Mouse (Mus musculus) urinary bladder, adult 2 months (tissue): ENCODE measurements around the gene Nkx2-3. TPM values are rescaled to one million over a fixed set of nuclear protein-coding genes. Genes with fewer than 3 reads are reported as not detected.

Source experiments
- polyA plus RNA-seq: library from polyadenylated mRNA; depleted of rRNA; stranded (reverse); fragments of >200 nt; gene quantifications from 2 replicates; pipeline ENCODE4 v1.2.3, GENCODE M21; 2012; rRNA removed

Gene Nkx2-3
- polyA plus RNA-seq, 1 experiment, result not detected

Other genes with a start within 250 kb of the Nkx2-3 start
- gene Hpse2, start 224.0 kb upstream of the Nkx2-3 start, polyA plus RNA-seq, result 9.4 and 13.0 TPM in 2 replicates
- gene Cnnm1, start 171.9 kb upstream of the Nkx2-3 start, polyA plus RNA-seq, result 2.6 and 2.8 TPM in 2 replicates
- 50.6 and 52.3 TPM in 2 replicates for gene Got1, start 87.7 kb upstream of the Nkx2-3 start, polyA plus RNA-seq
- 53.4 and 55.9 TPM in 2 replicates for gene Slc25a28, start 62.6 kb downstream of the Nkx2-3 start, polyA plus RNA-seq
- 5.5 and 5.6 TPM in 2 replicates for gene Entpd7, start 77.3 kb downstream of the Nkx2-3 start, polyA plus RNA-seq
- gene Cutc, start 140.7 kb downstream of the Nkx2-3 start, polyA plus RNA-seq, result 11.1 and 13.3 TPM in 2 replicates
- 14.0 and 14.6 TPM in 2 replicates for gene Cox15, start 140.7 kb downstream of the Nkx2-3 start, polyA plus RNA-seq
- gene Abcc2, start 169.9 kb downstream of the Nkx2-3 start, polyA plus RNA-seq, result 0.28 and 0.50 TPM in 2 replicates